Mouse (Mus musculus): ENCODE measurements around the gene Tep1.

GRCm38 (mm10) chr14:50796464-50796863 is 73.9 kb downstream of the Tep1 start:
- TF ChIP-seq EP300 (IDR thresholded peaks at IDR 0.05; ENCODE audit: low read depth) (no peak), CTCF (IDR thresholded peaks at IDR 0.05; ENCODE audit: low read depth) (no peak)

Measured in liver, postnatal 0 days (tissue).